Mouse (Mus musculus) liver, embryonic 14 days (tissue): ENCODE data around the gene F11. TPM values are rescaled to one million over a fixed set of nuclear protein-coding genes. Genes with fewer than 3 reads are reported as not detected.

Source experiments
- polyA plus RNA-seq: library from polyadenylated mRNA; depleted of rRNA; stranded (reverse); fragments of >200 nt; gene quantifications from 2 replicates; pipeline ENCODE4 v1.2.3, GENCODE M21; 2012; rRNA removed

The F11 gene
- 8.2 and 11.4 TPM in 2 replicates for polyA plus RNA-seq

GRCm38 (mm10) chr8:45261920-45262319 is at the start of gene F11:
Gene F11, minus strand, starts transcription at chr8:45262031.

GRCm38 (mm10) chr8:45308366-45308765 is 46.5 kb upstream of the F11 start, which contains the start of gene Gm45753:
Gene Gm45753, minus strand, starts transcription at chr8:45308466.

GRCm38 (mm10) chr8:45294687-45295086 is 32.9 kb upstream of the F11 start, which contains the start of gene Klkb1:
Gene Klkb1, minus strand, starts transcription at chr8:45294859.

Other genes starting within 250 kb of the F11 start
- not detected in 2 replicates for gene Mtnr1a, start 192.9 kb downstream of the F11 start, polyA plus RNA-seq
- 4.2 and 5.2 TPM in 2 replicates for gene Klkb1, start 32.8 kb upstream of the F11 start, polyA plus RNA-seq
- gene Gm45753, start 46.4 kb upstream of the F11 start, polyA plus RNA-seq, result 0.02 and 0.09 TPM in 2 replicates
- gene Cyp4v3, start 71.2 kb upstream of the F11 start, polyA plus RNA-seq, result 2.4 and 2.9 TPM in 2 replicates
- 1.3 and 1.5 TPM in 2 replicates for gene Fam149a, start 120.3 kb upstream of the F11 start, polyA plus RNA-seq
- 0.54 and 0.73 TPM in 2 replicates for gene Tlr3, start 149.0 kb upstream of the F11 start, polyA plus RNA-seq
- gene Sorbs2, start 245.8 kb upstream of the F11 start, polyA plus RNA-seq, result 3.6 and 3.8 TPM in 2 replicates